Mouse (Mus musculus): ENCODE data around the gene Ak2.

- TF ChIP-seq CTCF (IDR thresholded peaks at IDR 0.05; ENCODE audit: control insufficient read depth, insufficient read depth, insufficient read length) (no peak), USF1 (IDR thresholded peaks at IDR 0.05; ENCODE audit: low read depth) (no peak)
These were observed 8.6 kb upstream of the Ak2 start for GRCm38 (mm10) chr4:128983151-128983550.

Data from C2C12 (cell line).